Mouse (Mus musculus): ENCODE measurements around the gene Rad51b. TPM values are rescaled to one million over a fixed set of nuclear protein-coding genes. Genes with fewer than 3 reads are reported as not detected.

Rad51b gene
- polyA plus RNA-seq, 1 experiment from 2014 or later = 5.1 TPM

DNA sequence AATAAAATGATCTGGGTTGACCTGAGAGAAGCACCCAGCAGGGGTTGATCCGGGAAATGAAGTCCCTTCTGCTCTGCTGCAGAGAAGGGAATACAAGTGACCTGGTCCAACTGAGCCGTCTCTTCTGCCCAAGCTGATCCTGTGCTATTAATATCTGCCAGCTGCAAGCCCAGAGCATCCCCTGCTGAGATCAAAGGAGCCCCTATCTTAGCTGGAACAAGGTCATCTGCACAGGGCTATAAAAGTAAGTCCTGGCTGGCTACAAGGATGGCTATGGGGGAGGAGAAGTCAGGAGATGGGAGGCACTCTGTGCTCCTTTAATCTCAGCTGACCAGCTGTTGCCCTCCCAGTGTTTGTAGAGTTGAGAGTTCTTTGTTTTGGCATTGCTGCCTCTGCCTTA, 364.2 kb downstream of the Rad51b start:
- DNase-seq (ENCODE audit: low read depth, low spot score) (no peak), ATAC-seq (no peak)
- in situ Hi-C loops (cut with MboI; ENCODE audit: low pct_unique_long_range_greater_than_20kb) = no loop called here
- no peak for TF ChIP-seq CTCF (IDR thresholded peaks at IDR 0.05)
- ChIA-PET POLR2A (interaction anchor here (0.8 kb wide), 1 partner anchor 203 kb away, joined by 3 read pairs; no protein-coding TSS in a partner anchor), CTCF (no interaction called here)
- no peaks in the 10 kb centered on the region for H3K27me3 ChIP-seq

GRCm38 (mm10) chr12:79663131-79663892, 366.2 kb downstream of the Rad51b start:
- no peak for DNase-seq (ENCODE audit: low read depth, low spot score)
- POLR2A ChIA-PET = no interaction called here
- no peaks in the 10 kb centered on the region for H3K27me3 ChIP-seq
- CTCF ChIA-PET = no interaction called here
- in situ Hi-C loops (cut with MboI; ENCODE audit: low pct_unique_long_range_greater_than_20kb) = no loop called here
- ATAC-seq = no peak
- TF ChIP-seq CTCF (IDR thresholded peaks at IDR 0.05) = no peak

DNA sequence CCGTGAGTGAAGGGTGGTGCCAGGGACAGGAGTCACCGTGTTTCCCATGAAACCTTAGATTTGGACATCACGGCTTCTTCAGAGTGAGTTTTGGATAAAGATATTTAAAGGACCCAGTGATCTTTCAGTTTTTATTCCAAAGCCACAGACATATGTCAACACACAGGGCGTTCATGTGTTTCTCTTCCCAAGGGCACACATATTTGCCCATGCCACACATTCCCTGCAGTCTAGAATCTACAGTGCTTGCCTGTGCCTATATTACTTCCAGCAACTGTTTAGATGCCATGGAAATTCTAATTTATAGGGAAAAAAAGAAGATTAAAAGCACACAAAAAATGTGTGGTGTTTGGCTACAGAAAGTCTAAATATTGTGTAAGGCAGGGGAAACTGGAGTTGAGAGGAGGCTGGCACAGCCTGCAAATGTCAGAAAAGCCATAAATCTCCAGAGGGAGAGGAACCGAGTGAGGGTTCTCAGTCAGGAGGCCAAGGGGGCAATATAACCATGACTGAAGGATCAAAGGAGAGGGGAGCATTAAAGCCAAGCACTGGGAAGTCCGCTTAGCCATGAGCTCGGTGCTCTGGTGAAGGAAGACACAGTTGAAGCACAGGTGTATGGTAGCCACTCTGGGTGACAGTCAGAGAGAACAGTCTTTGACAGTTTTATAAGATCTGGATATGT, 367.0 kb downstream of the Rad51b start:
- ChIA-PET POLR2A (no interaction called here), CTCF (interaction anchor here (1.5 kb wide), 1 partner anchor 10 kb away, joined by 3 read pairs; no protein-coding TSS in a partner anchor)
- no peak for TF ChIP-seq CTCF (IDR thresholded peaks at IDR 0.05)
- in situ Hi-C loops (cut with MboI; ENCODE audit: low pct_unique_long_range_greater_than_20kb) = no loop called here
- ATAC-seq = no peak
- no peaks in the 10 kb centered on the region for H3K27me3 ChIP-seq
- DNase-seq (ENCODE audit: low read depth, low spot score) = no peak

- ChIA-PET POLR2A (no interaction called here), CTCF (interaction anchor here (1.6 kb wide), 1 partner anchor 10 kb away, joined by 3 read pairs; no protein-coding TSS in a partner anchor)
- H3K27me3 ChIP-seq = no peaks in the 10 kb centered on the region
- in situ Hi-C loops (cut with MboI; ENCODE audit: low pct_unique_long_range_greater_than_20kb) = no loop called here
- ATAC-seq (no peak), DNase-seq (ENCODE audit: low read depth, low spot score) (no peak)
- TF ChIP-seq CTCF (IDR thresholded peaks at IDR 0.05) = no peak
Observed at GRCm38 (mm10) chr12:79674846-79675439, 377.9 kb downstream of the Rad51b start.

GRCm38 (mm10) chr12:79675440-79676176, 378.5 kb downstream of the Rad51b start:
- POLR2A ChIA-PET = no interaction called here
- no peak for ATAC-seq
- DNase-seq (ENCODE audit: low read depth, low spot score) = no peak

GRCm38 (mm10) chr12:79676251-79676650, 379.2 kb downstream of the Rad51b start:
- no peak for ATAC-seq
- no peak for DNase-seq (ENCODE audit: low read depth, low spot score)
- CTCF ChIA-PET = no interaction called here
- POLR2A ChIA-PET = no interaction called here
- H3K27me3 ChIP-seq = no peaks in the 10 kb centered on the region
- in situ Hi-C loops (cut with MboI; ENCODE audit: low pct_unique_long_range_greater_than_20kb) = no loop called here
- no peak for TF ChIP-seq CTCF (IDR thresholded peaks at IDR 0.05)

More at GRCm38 (mm10) chr12:79675440-79676176, 378.5 kb downstream of the Rad51b start:
- CTCF ChIA-PET = no interaction called here
- in situ Hi-C loops (cut with MboI; ENCODE audit: low pct_unique_long_range_greater_than_20kb) = no loop called here
- no peaks in the 10 kb centered on the region for H3K27me3 ChIP-seq
- TF ChIP-seq CTCF (IDR thresholded peaks at IDR 0.05) = no peak

GRCm38 (mm10) chr12:79676896-79677295, 379.8 kb downstream of the Rad51b start:
- DNase-seq (ENCODE audit: low read depth, low spot score) = no peak
- no peak for ATAC-seq
- ChIA-PET CTCF (no interaction called here), POLR2A (no interaction called here)
- no peak for TF ChIP-seq CTCF (IDR thresholded peaks at IDR 0.05)
- in situ Hi-C loops (cut with MboI; ENCODE audit: low pct_unique_long_range_greater_than_20kb) = no loop called here
- H3K27me3 ChIP-seq = no peaks in the 10 kb centered on the region

GRCm38 (mm10) chr12:79679251-79679901, 382.3 kb downstream of the Rad51b start:
- in situ Hi-C loops (cut with MboI; ENCODE audit: low pct_unique_long_range_greater_than_20kb) = no loop called here
- H3K27me3 ChIP-seq = no peaks in the 10 kb centered on the region
- no peak for TF ChIP-seq CTCF (IDR thresholded peaks at IDR 0.05)
- ATAC-seq = no peak
- POLR2A ChIA-PET = no interaction called here
- DNase-seq (ENCODE audit: low read depth, low spot score) = peak; percentile 9
- CTCF ChIA-PET = no interaction called here

DNA sequence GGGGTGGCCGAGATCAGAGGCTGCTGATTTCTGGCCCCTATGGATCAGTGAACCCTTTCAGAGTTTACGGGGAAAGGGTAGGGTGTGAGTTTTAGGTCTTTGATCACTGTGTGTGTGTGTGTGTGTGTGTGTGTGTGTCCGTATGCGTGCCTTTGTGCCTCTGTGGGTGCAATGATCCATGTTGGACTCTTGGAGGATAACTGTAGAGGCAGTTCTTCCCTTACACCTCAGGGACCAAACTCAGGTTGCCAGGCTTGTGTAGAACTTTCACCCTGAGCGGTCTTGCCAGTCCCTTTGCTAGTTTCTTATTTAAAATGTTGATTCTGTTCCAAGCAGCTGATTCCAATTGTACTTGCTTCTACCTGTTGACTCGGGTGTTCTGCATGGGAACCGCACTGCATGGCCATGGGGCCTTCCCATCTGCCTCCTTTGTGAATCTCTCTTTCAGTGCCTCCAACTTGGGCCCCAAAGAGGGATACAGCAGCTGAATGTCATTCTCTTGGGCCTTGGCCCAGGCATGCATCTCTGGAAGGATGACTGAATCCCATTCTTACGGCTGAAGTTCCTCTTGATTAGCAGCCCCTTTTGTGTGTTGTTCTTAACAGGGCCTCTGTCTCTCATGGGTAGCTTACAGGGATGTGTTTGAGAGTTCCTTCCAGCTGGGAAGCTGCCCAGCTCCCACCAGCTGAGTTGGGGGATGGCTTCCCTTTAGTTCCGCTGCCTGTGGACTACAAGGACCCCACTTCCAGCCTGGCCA, 383.0 kb downstream of the Rad51b start:
- in situ Hi-C loops (cut with MboI; ENCODE audit: low pct_unique_long_range_greater_than_20kb) = no loop called here
- ChIA-PET CTCF (no interaction called here), POLR2A (no interaction called here)
- TF ChIP-seq CTCF (IDR thresholded peaks at IDR 0.05) = no peak
- DNase-seq (ENCODE audit: low read depth, low spot score) (no peak), ATAC-seq (no peak)
- H3K27me3 ChIP-seq = no peaks in the 10 kb centered on the region

GRCm38 (mm10) chr12:79680698-79681072, 383.6 kb downstream of the Rad51b start:
- CTCF ChIA-PET = interaction anchor here (1.2 kb wide), 1 partner anchor 17 kb away, joined by 3 read pairs; no protein-coding TSS in a partner anchor
- POLR2A ChIA-PET = no interaction called here
- TF ChIP-seq CTCF (IDR thresholded peaks at IDR 0.05) = no peak
- ATAC-seq (no peak), DNase-seq (ENCODE audit: low read depth, low spot score) (no peak)
- in situ Hi-C loops (cut with MboI; ENCODE audit: low pct_unique_long_range_greater_than_20kb) = no loop called here
- H3K27me3 ChIP-seq = no peaks in the 10 kb centered on the region

All from Patski (cell line).